Mouse (Mus musculus) kidney, adult 2 months (tissue): ENCODE data around the gene Dab1. TPM values are rescaled to one million over a fixed set of nuclear protein-coding genes. Genes with fewer than 3 reads are reported as not detected.

ENCODE experiments used
- DNase-seq: peaks from one replicate; pipeline ENCODE4 v3.0.0; 2021
- H3K27ac ChIP-seq: fragments of 200-500 bp; 2 replicates; pipeline ENCODE4 v1.5.1; 2012; ENCODE audit warnings: low read depth, low read length, control low read depth, inconsistent platforms; ENCODE audit not compliant: insufficient read depth
- H3K27me3 ChIP-seq: fragments of 200-500 bp; replicated peaks from 2 replicates; pipeline ENCODE4 v1.6.1; 2012; ENCODE audit warnings: mild to moderate bottlenecking, moderate library complexity, low read length, inconsistent platforms; ENCODE audit not compliant: control insufficient read depth, insufficient read depth
- H3K36me3 ChIP-seq: fragments of 200-500 bp; 2 replicates; pipeline ENCODE4 v1.6.1; 2012; ENCODE audit warnings: mild to moderate bottlenecking, moderate library complexity, low read length, inconsistent platforms; ENCODE audit not compliant: control insufficient read depth, insufficient read depth
- H3K4me1 ChIP-seq: fragments of 200-500 bp; 2 replicates; pipeline ENCODE4 v1.6.1; 2011; ENCODE audit warnings: low read length; ENCODE audit not compliant: control insufficient read depth, insufficient read depth
- H3K4me3 ChIP-seq: fragments of 200-500 bp; 2 replicates; pipeline ENCODE4 v1.5.1; 2011; ENCODE audit warnings: mild to moderate bottlenecking, low read depth, low read length, control low read depth; ENCODE audit not compliant: insufficient read depth
- CTCF ChIP-seq: fragments of 200-500 bp; conservative IDR thresholded peaks from 2 replicates; pipeline ENCODE4 v1.5.1; 2011; ENCODE audit warnings: low read depth, mild to moderate bottlenecking, control low read depth, low read length, moderate library complexity, mixed read lengths; ENCODE audit not compliant: insufficient read depth, insufficient read length
- POLR2A ChIP-seq: fragments of 200-500 bp; IDR thresholded peaks from one replicate; pipeline ENCODE4 v1.6.1; 2011; ENCODE audit warnings: low read depth, low read length, control low read depth
- WGBS: fragments of 180-500 bp; shearing (Covaris S2); methylation state at CpG from one replicate; pipeline ENCODE4 v1.1.7; 2018; 5-methylcytosine and 5-hydroxymethylcytosine counted together
- polyA plus RNA-seq: library from polyadenylated mRNA; depleted of rRNA; stranded (reverse); fragments of >200 nt; gene quantifications from 2 replicates; pipeline ENCODE4 v1.2.3, GENCODE M21; 2012

Dab1 gene
- polyA plus RNA-seq, 1 experiment = 3.3 TPM

DNA sequence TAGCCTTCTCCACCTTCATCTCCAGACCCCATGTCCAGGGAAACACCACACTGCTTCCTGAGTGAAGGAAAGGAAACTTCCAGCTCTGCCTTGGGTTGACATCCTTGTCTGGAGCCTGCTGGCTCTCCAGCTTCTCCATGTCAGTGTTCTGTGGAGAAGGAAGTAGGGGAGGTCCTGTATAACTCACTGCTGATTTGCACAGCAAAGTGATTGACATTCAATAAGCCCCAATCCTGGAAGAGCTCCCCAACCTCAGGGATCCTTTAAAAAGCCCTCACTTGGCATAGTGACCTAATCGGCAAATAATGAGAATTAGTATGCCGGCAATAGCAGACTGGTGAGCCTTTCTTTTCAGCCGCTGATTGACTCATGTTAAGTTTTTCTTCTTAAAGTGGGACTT is 138.1 kb downstream of the Dab1 start:
- no peaks in the 10 kb centered on the region for H3K36me3 ChIP-seq
- H3K4me3 ChIP-seq = no peak overlapping the region
- no peaks in the 10 kb centered on the region for H3K4me1 ChIP-seq
- no peaks in the 10 kb centered on the region for H3K27me3 ChIP-seq
- DNase-seq = no peak
- H3K27ac ChIP-seq = no peak overlapping the region
- 75% methylated on average over 3 of the region's 3 CpGs for WGBS
- TF ChIP-seq POLR2A = no peak
- no peak for TF ChIP-seq CTCF

DNA sequence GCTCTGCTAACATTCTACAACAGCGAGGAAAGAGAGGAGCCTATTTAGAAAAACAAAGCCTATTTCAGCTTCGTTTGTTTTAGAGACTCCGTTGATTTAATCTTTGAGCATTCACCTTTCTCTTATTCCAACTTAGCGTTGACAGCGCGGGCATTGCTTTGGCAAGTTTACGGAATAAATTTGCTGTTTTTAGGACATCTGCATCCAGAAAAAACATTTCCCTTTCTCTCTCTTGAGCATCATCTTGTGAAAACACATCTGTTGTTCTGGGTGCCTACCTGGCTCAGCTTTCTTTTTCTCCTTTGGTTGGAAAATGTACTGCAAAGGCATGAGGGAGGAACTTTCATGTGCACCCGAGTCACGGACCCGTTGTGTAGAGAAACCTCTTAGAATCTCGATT is 143.3 kb downstream of the Dab1 start:
- no peak overlapping the region for H3K4me3 ChIP-seq
- WGBS = 77% methylated on average over 11 of the region's 11 CpGs

DNA sequence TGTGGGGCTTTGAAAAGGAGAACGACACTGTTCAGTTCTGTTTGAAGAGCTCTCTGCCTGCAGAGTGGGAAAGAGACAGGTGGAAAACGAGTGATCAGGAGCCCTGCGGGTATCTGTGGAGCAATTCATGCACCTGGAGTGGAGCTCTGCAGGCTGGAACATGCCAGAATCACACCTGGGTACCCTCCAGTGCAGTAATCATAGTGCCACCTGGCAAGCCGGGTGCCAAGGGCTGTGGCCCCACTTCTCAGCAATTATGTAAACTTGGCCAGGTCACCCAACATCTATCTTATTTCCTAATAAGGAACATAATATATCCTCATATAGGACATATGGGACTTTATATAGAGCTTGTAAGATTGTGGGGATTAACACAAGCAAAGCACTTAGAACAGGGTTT is 156.6 kb downstream of the Dab1 start:
- Histone ChIP-seq H3K27me3 (no peaks in the 10 kb centered on the region), H3K36me3 (no peaks in the 10 kb centered on the region), H3K27ac (no peak overlapping the region), H3K4me1 (no peaks in the 10 kb centered on the region), H3K4me3 (no peak overlapping the region)
- WGBS = 66% methylated on average over 4 of the region's 4 CpGs
- TF ChIP-seq CTCF (no peak), POLR2A (no peak)
- no peak for DNase-seq

More for the DNA sequence above, 143.3 kb downstream of the Dab1 start:
- Histone ChIP-seq H3K27ac (no peak overlapping the region), H3K27me3 (no peaks in the 10 kb centered on the region), H3K36me3 (no peaks in the 10 kb centered on the region), H3K4me1 (no peaks in the 10 kb centered on the region)
- no peak for DNase-seq
- TF ChIP-seq POLR2A = no peak
- no peak for TF ChIP-seq CTCF

DNA sequence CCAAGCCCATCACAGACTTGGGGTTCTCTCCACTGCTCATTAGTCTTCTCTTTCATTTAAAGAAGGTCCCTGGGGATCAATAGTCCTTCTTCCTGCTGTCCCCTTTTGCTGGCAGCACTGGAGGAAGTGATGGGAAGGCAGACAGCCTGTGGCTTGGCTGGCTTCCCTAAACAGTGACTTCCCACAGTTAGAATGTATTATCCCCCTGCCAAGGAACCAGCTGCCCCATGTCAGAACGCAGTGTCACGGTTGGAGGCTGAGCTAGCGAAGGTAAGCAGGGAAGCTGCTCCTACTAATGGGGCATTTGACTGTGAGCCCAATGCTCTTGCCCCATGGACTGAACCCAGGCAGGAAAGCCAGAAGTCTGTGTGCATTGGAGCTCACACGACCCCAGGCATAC is 162.2 kb downstream of the Dab1 start:
- Histone ChIP-seq H3K36me3 (no peaks in the 10 kb centered on the region), H3K4me3 (no peak overlapping the region), H3K27me3 (no peaks in the 10 kb centered on the region), H3K27ac (no peak overlapping the region), H3K4me1 (no peaks in the 10 kb centered on the region)
- WGBS = 62% methylated on average over 4 of the region's 4 CpGs
- DNase-seq = peak; percentile 74
- TF ChIP-seq CTCF = no peak
- no peak for TF ChIP-seq POLR2A

DNA sequence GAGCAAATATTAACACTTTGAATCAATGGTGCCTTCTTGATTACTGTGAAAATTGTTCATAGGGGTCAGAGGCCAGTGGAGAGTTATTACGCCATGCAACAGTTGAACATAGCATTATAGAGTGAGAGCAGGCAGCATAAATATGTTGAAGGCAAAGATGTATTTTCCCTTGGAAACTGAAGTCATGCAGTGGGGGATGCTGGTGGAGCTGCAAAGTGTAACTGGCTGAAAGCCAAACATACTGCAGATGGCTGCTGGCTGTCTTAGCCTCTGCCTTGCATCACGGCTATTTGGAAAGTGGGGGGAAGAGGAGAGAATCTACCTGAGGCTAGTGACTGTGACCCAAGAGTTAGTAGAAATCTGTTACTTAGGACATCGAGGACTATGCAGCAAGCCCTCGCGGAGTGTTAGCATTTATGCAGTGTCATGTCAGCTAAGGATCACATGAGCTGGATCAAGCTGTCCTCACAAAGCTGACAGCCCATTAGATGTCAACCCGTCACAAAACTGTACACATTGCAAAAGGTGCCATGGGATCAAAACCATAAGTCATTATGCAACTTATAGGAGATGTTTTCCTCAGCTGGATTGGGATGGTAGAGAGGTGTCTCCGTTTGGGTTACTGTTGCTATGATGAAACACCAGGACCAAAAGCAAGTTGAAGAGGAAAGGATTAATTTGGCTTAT is 164.5 kb downstream of the Dab1 start:
- TF ChIP-seq CTCF (no peak), POLR2A (no peak)
- WGBS = 90% methylated on average over 7 of the region's 7 CpGs

DNA sequence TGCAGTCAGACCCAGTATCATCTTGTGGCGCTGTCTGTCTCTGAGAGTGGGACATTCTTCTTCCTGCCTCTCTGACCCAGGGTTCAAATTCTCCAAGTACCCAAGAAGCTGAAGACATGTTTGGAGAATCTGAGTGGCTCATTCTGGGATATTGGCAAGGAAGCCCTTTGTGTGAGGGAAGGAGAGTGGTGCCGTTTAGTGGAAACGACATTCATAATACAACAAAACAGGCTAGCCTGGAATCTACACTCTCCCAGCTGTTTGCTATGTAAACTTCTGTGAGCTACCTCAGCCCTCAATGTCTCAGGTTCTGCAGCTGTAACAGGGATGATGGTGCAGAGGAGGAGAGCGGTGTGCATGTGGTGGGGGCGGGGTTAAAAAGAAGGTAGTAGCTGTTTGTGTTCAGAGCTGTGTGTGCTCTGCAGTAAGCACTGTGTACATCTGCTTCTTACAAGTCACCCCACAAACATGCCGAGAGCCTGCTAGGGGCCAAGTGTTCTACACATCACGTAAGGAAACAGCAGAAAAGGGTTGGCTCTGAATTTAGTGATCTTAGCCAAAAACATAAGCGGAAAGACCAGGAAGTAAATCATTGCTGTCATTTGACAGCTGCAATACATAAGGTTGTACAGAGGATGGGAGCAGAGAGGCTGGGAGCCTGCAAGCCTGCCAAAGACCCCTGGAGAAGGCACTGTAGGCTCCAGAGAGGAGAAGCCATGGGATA is 174.6 kb downstream of the Dab1 start:
- WGBS = 66% methylated on average over 8 of the region's 8 CpGs
- Histone ChIP-seq H3K36me3 (no peaks in the 10 kb centered on the region), H3K4me3 (no peak overlapping the region), H3K4me1 (no peaks in the 10 kb centered on the region), H3K27ac (no peak overlapping the region), H3K27me3 (no peaks in the 10 kb centered on the region)
- no peak for TF ChIP-seq POLR2A
- no peak for TF ChIP-seq CTCF
- peak; percentile 13 for DNase-seq

More for the DNA sequence above, 164.5 kb downstream of the Dab1 start:
- Histone ChIP-seq H3K36me3 (no peaks in the 10 kb centered on the region), H3K27ac (no peak overlapping the region), H3K27me3 (no peaks in the 10 kb centered on the region), H3K4me1 (no peaks in the 10 kb centered on the region), H3K4me3 (no peak overlapping the region)
- DNase-seq = no peak

DNA sequence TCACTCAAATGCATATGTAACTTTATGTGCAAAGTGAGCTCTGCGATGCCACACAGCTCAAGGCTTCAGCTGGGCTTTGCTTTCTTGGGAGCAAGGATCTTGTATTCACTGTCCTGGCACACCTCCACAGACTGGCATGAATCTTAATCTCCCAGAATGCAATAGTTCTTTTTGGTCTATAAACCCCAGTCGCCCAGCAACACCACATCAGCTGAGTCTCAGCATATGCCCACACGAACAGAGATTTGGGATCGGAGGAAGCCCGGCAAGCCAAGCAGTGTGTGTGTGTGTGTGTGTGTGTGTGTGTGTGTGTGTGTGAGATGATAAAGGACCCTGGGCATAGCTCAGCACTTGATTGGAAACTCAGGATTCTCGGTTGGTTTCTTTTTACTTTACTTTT is 177.3 kb downstream of the Dab1 start:
- TF ChIP-seq CTCF = no peak
- no peak for TF ChIP-seq POLR2A
- no peak overlapping the region for H3K4me3 ChIP-seq
- no peaks in the 10 kb centered on the region for H3K36me3 ChIP-seq
- WGBS = 68% methylated on average over 6 of the region's 6 CpGs
- DNase-seq = no peak
- H3K27ac ChIP-seq = no peak overlapping the region
- no peaks in the 10 kb centered on the region for H3K4me1 ChIP-seq
- H3K27me3 ChIP-seq = no peaks in the 10 kb centered on the region; the same call in 1 of the 2 replicates
